Mouse (Mus musculus): Measurements from ENCODE around the gene Man1a2. TPM values are rescaled to one million over a fixed set of nuclear protein-coding genes. Genes with fewer than 3 reads are reported as not detected.
A peak's percentile ranks its signal among the peaks of the same experiment; 100 is the strongest.

Gene Man1a2
- polyA plus RNA-seq, 1 experiment from 2014 or later, result 36.9 TPM

- WGBS, result 89% methylated on average over 6 of the region's 6 CpGs
- Histone ChIP-seq H3K4me3 (ENCODE audit: low read depth, low read length) (no peak overlapping the region), H3K9ac (ENCODE audit: low read length) (no peak overlapping the region), H3K27me3 (ENCODE audit: control insufficient read depth, insufficient read depth, low read length) (no peaks in the 10 kb centered on the region; the same call in 1 of the 2 replicates), H3K9me3 (ENCODE audit: control insufficient read depth, low read length) (no peaks in the 10 kb centered on the region), H3K4me2 (no peak overlapping the region), H3K4me1 (ENCODE audit: control insufficient read depth, insufficient read depth, low read length) (peaks cover 1% of the 10 kb centered on the region; the same call in 1 of the 2 replicates), H3K27ac (ENCODE audit: low read depth, low read length) (no peak overlapping the region), H3K36me3 (ENCODE audit: control insufficient read depth, insufficient read depth, low read length) (no peaks in the 10 kb centered on the region)
- DNase-seq (ENCODE audit: low spot score, missing footprints) (no peak), ATAC-seq (ENCODE audit: low FRiP score) (no peak)
Measured at GRCm38 (mm10) chr3:100688747-100689146, 3.4 kb upstream of the Man1a2 start.

DNA sequence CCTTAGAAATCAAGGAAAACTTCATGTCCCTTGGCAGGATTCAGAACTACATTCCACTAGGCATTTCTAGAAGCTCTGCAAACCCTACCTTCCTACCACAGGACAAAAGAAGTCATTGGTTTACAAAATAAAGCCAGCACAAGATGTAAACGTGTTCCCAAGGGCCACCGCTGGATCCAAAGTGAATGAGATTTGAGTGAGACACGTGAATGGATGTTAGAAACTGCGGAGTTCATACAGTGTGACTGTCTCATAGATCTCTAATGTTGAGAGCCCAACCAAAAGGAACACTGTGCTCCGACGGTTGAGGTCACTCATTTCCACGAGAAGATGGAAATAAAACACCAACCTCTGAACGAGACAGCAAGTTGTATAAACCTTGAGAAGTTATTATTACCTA, 1.5 kb upstream of the Man1a2 start:
- Histone ChIP-seq H3K36me3 (ENCODE audit: control insufficient read depth, insufficient read depth, low read length) (no peaks in the 10 kb centered on the region), H3K9ac (ENCODE audit: low read length) (no peak overlapping the region), H3K4me1 (ENCODE audit: control insufficient read depth, insufficient read depth, low read length) (peaks cover 12% of the 10 kb centered on the region), H3K4me3 (ENCODE audit: low read depth, low read length) (no peak overlapping the region), H3K27ac (ENCODE audit: low read depth, low read length) (no peak overlapping the region), H3K4me2 (no peak overlapping the region), H3K27me3 (ENCODE audit: control insufficient read depth, insufficient read depth, low read length) (no peaks in the 10 kb centered on the region; the same call in 1 of the 2 replicates), H3K9me3 (ENCODE audit: control insufficient read depth, low read length) (no peaks in the 10 kb centered on the region)
- WGBS, result 84% methylated on average over 8 of the region's 8 CpGs
- DNase-seq (ENCODE audit: low spot score, missing footprints), result peak; percentile 88
- no peak for ATAC-seq (ENCODE audit: low FRiP score)

GRCm38 (mm10) chr3:100685763-100686370, 564 bp upstream of the Man1a2 start:
- H3K27ac ChIP-seq (ENCODE audit: low read depth, low read length), result peak overlapping the region; percentile 95
- 2% methylated on average over 66 of the region's 77 CpGs for WGBS
- H3K4me2 ChIP-seq, result peak overlapping the region; percentile 61
- no peaks in the 10 kb centered on the region; the same call in 1 of the 2 replicates for H3K27me3 ChIP-seq (ENCODE audit: control insufficient read depth, insufficient read depth, low read length)
- peak overlapping the region; percentile 95 for H3K9ac ChIP-seq (ENCODE audit: low read length)
- no peaks in the 10 kb centered on the region for H3K36me3 ChIP-seq (ENCODE audit: control insufficient read depth, insufficient read depth, low read length)
- H3K4me1 ChIP-seq (ENCODE audit: control insufficient read depth, insufficient read depth, low read length), result peaks cover 16% of the 10 kb centered on the region
- peak; percentile 92 for ATAC-seq (ENCODE audit: low FRiP score)
- H3K9me3 ChIP-seq (ENCODE audit: control insufficient read depth, low read length), result no peaks in the 10 kb centered on the region
- DNase-seq (ENCODE audit: low spot score, missing footprints), result peak; percentile 98
- H3K4me3 ChIP-seq (ENCODE audit: low read depth, low read length), result peak overlapping the region; percentile 79

DNA sequence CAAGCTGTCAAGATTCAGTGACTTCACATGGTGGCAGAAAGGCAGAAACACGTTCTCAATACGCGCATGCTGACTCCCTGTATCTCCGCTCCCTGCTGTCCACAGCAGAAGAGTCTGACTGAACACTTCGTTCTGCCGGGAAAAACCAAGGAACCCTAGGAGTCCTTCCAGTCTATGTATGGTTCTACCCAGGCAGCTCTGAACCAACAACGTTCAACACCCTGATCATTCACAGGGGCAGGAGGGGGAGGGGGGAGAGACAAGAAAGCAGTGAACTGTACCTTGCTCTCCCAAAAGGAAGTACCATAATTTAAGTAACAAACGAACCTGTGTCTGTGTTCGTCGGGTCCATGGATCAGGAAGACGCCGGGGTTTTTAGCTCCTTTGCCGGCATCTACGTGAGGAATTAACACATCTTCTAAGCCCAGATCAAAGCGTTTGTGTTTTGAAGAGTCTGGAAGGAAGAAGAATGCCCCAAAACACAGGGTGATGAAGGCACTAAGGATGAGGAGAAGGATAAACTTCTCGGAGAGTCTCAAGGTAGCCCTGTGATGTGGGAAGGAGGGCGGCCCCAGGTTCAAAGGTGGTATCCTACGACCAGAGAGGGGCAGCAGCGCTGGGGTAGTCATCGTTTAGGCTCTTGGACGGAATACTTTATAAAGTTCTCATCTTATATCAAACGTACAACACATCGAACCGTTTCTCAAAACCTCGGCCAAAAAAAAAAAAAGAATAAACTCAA, 898 bp downstream of the Man1a2 start:
- Histone ChIP-seq H3K4me3 (ENCODE audit: low read depth, low read length) (peak overlapping the region; percentile 79), H3K27ac (ENCODE audit: low read depth, low read length) (no peak overlapping the region; the same call in 1 of the 2 replicates), H3K9me3 (ENCODE audit: control insufficient read depth, low read length) (no peaks in the 10 kb centered on the region), H3K4me2 (peak overlapping the region; percentile 61), H3K36me3 (ENCODE audit: control insufficient read depth, insufficient read depth, low read length) (no peaks in the 10 kb centered on the region), H3K9ac (ENCODE audit: low read length) (peak overlapping the region; percentile 95), H3K4me1 (ENCODE audit: control insufficient read depth, insufficient read depth, low read length) (peaks cover 16% of the 10 kb centered on the region), H3K27me3 (ENCODE audit: control insufficient read depth, insufficient read depth, low read length) (no peaks in the 10 kb centered on the region; the same call in 1 of the 2 replicates)
- DNase-seq (ENCODE audit: low spot score, missing footprints) (peak; percentile 95), ATAC-seq (ENCODE audit: low FRiP score) (no peak)
- WGBS, result 0% methylated on average over 25 of the region's 25 CpGs

- H3K27ac ChIP-seq (ENCODE audit: low read depth, low read length), result no peak overlapping the region
- peak overlapping the region; percentile 61 for H3K4me2 ChIP-seq
- no peaks in the 10 kb centered on the region for H3K9me3 ChIP-seq (ENCODE audit: control insufficient read depth, low read length)
- H3K36me3 ChIP-seq (ENCODE audit: control insufficient read depth, insufficient read depth, low read length), result no peaks in the 10 kb centered on the region
- ATAC-seq (ENCODE audit: low FRiP score) (no peak), DNase-seq (ENCODE audit: low spot score, missing footprints) (peak; percentile 89)
- no peaks in the 10 kb centered on the region; the same call in 1 of the 2 replicates for H3K27me3 ChIP-seq (ENCODE audit: control insufficient read depth, insufficient read depth, low read length)
- WGBS, result 25% methylated on average over 3 of the region's 3 CpGs
- H3K9ac ChIP-seq (ENCODE audit: low read length), result peak overlapping the region; percentile 6; the same call in 1 of the 2 replicates
- H3K4me1 ChIP-seq (ENCODE audit: control insufficient read depth, insufficient read depth, low read length), result peaks cover 16% of the 10 kb centered on the region
- peak overlapping the region; percentile 10; the same call in 1 of the 2 replicates for H3K4me3 ChIP-seq (ENCODE audit: low read depth, low read length)
Measured at GRCm38 (mm10) chr3:100682841-100683240, 2.5 kb downstream of the Man1a2 start.

DNA sequence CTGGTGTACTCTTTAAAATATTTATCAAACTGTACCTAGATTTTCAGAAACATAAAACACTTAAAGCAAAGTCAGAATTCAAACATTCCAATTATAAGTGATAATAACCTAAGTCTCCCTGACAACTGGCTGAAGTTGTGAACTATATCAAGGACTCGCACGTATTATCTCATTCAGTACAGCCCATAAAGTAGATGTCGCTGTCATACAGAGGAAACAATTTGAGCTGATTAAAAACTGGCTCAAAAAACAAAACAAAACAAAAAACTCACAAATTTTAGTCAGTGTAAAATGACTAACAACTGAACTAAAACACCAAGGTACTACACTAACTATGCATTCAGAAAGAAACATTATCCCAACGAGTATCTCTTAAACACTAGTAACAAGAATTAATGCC, 3.0 kb downstream of the Man1a2 start:
- Histone ChIP-seq H3K27ac (ENCODE audit: low read depth, low read length) (no peak overlapping the region), H3K4me3 (ENCODE audit: low read depth, low read length) (0 out of 2 replicates have a peak overlapping the region, but pooled peaks have one; percentile 10), H3K4me2 (peak overlapping the region; percentile 61), H3K36me3 (ENCODE audit: control insufficient read depth, insufficient read depth, low read length) (no peaks in the 10 kb centered on the region), H3K9me3 (ENCODE audit: control insufficient read depth, low read length) (no peaks in the 10 kb centered on the region), H3K27me3 (ENCODE audit: control insufficient read depth, insufficient read depth, low read length) (no peaks in the 10 kb centered on the region; the same call in 1 of the 2 replicates), H3K4me1 (ENCODE audit: control insufficient read depth, insufficient read depth, low read length) (peaks cover 16% of the 10 kb centered on the region), H3K9ac (ENCODE audit: low read length) (no peak overlapping the region)
- ATAC-seq (ENCODE audit: low FRiP score), result no peak
- 61% methylated on average over 4 of the region's 4 CpGs for WGBS
- no peak for DNase-seq (ENCODE audit: low spot score, missing footprints)

GRCm38 (mm10) chr3:100681448-100682092, 3.7 kb downstream of the Man1a2 start:
- 30% methylated on average over 11 of the region's 11 CpGs for WGBS
- ATAC-seq (ENCODE audit: low FRiP score), result no peak
- H3K4me3 ChIP-seq (ENCODE audit: low read depth, low read length), result 0 out of 2 replicates have a peak overlapping the region, but pooled peaks have one; percentile 1
- no peak overlapping the region for H3K27ac ChIP-seq (ENCODE audit: low read depth, low read length)
- DNase-seq (ENCODE audit: low spot score, missing footprints), result peak; percentile 82
- no peaks in the 10 kb centered on the region for H3K9me3 ChIP-seq (ENCODE audit: control insufficient read depth, low read length)
- H3K4me1 ChIP-seq (ENCODE audit: control insufficient read depth, insufficient read depth, low read length), result peaks cover 16% of the 10 kb centered on the region
- no peak overlapping the region for H3K9ac ChIP-seq (ENCODE audit: low read length)
- no peaks in the 10 kb centered on the region for H3K36me3 ChIP-seq (ENCODE audit: control insufficient read depth, insufficient read depth, low read length)
- H3K27me3 ChIP-seq (ENCODE audit: control insufficient read depth, insufficient read depth, low read length), result no peaks in the 10 kb centered on the region; the same call in 1 of the 2 replicates
- H3K4me2 ChIP-seq, result peak overlapping the region; percentile 26

DNA sequence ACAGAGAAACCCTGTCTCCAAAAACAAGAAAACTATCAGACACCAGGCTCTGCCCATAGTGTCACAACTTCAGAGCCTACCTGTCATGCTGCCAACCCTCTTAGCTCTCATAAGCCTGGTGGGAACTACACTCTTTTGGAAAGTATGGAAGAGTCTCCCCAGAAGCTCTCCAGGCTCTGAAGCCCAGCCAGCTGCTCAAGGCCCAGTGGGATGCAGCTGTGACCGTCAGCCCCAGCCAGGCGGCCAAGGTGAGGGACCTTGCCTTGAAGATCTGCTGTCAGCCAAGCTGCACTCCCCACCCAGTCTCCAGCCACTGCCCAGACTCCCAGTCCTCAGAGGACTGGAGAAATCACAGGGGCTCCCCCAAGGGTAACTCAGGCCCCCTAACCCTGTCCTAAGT, 5.1 kb downstream of the Man1a2 start:
- no peaks in the 10 kb centered on the region for H3K36me3 ChIP-seq (ENCODE audit: control insufficient read depth, insufficient read depth, low read length)
- H3K9me3 ChIP-seq (ENCODE audit: control insufficient read depth, low read length), result no peaks in the 10 kb centered on the region
- no peak for ATAC-seq (ENCODE audit: low FRiP score)
- no peaks in the 10 kb centered on the region; the same call in 1 of the 2 replicates for H3K27me3 ChIP-seq (ENCODE audit: control insufficient read depth, insufficient read depth, low read length)
- no peak overlapping the region for H3K4me3 ChIP-seq (ENCODE audit: low read depth, low read length)
- H3K9ac ChIP-seq (ENCODE audit: low read length), result no peak overlapping the region
- peaks cover 16% of the 10 kb centered on the region for H3K4me1 ChIP-seq (ENCODE audit: control insufficient read depth, insufficient read depth, low read length)
- no peak for DNase-seq (ENCODE audit: low spot score, missing footprints)
- H3K27ac ChIP-seq (ENCODE audit: low read depth, low read length), result no peak overlapping the region
- H3K4me2 ChIP-seq, result no peak overlapping the region
- WGBS, result 92% methylated on average over 2 of the region's 2 CpGs
